Mouse (Mus musculus) olfactory bulb, adult 2 months (tissue): ENCODE results near the gene Kcnn1.

Source experiments
- CTCF ChIP-seq: fragments of 200-500 bp; IDR thresholded peaks from 2 replicates; pipeline ENCODE4 v1.5.1; 2012; ENCODE audit warnings: low read depth, mild to moderate bottlenecking, low read length, moderate library complexity; ENCODE audit not compliant: insufficient read depth
- POLR2A ChIP-seq: fragments of 200-500 bp; IDR thresholded peaks from 2 replicates; pipeline ENCODE4 v1.6.1; 2012; ENCODE audit warnings: mild to moderate bottlenecking, low read depth, low read length, moderate library complexity; ENCODE audit not compliant: insufficient read depth

DNA sequence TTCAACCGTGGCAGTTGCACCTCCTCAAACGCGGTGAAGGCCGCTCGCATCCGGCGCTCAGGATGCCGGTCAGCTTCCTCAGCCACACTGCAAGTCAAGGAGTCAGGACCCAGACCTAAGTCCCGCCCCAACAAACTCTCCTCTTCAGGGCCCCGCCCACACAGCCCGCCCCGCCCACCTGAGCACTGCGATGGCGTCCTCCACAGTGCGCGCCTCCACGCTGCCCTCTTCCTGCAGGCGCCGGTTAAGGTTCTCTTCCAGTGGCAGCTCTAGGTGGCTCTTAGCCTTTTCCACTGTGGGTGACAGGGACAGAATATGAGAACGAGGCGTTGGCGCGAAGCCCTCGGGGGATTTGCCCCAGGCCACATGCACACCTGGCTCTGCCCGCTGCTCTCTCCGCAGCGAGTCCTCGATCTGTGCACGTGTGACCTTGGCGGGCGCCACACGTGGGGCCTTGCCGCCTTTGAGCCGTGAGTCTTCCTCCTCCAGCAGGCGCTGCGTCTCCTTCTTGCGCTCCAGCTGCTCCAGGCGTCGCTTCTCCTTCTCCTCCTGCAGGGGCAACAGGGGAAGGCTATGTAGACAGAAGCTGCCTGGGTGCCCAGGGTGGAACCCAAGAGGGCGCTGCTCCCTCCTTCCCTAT lies 5.6 kb upstream of the Kcnn1 start:
- no peak for TF ChIP-seq POLR2A
- TF ChIP-seq CTCF, result no peak
